Mouse (Mus musculus): Measurements from ENCODE around the gene Car10. TPM values are rescaled to one million over a fixed set of nuclear protein-coding genes. Genes with fewer than 3 reads are reported as not detected.

The Car10 gene
- polyA plus RNA-seq, 1 experiment from 2014 or later, result 0.13 TPM

GRCm38 (mm10) chr11:93550908-93551307 is 453.1 kb downstream of the Car10 start:
- WGBS, result 10% methylated on average over 3 of the region's 3 CpGs

GRCm38 (mm10) chr11:93559118-93559517 is 461.3 kb downstream of the Car10 start:
- no peak for ATAC-seq (ENCODE audit: insufficient read depth, low FRiP score)
- H3K9me3 ChIP-seq (replicated peaks; ENCODE audit: control insufficient read depth, low read length), result no peaks in the 10 kb centered on the region
- 76% methylated on average over 3 of the region's 3 CpGs for WGBS

More at GRCm38 (mm10) chr11:93550908-93551307, 453.1 kb downstream of the Car10 start:
- Histone ChIP-seq H3K27ac (ENCODE audit: low read length) (no peak overlapping the region), H3K4me3 (replicated peaks; ENCODE audit: low read length) (no peak overlapping the region), H3K36me3 (ENCODE audit: control insufficient read depth, insufficient read depth, low read length) (no peaks in the 10 kb centered on the region), H3K9me3 (replicated peaks; ENCODE audit: control insufficient read depth, low read length) (no peaks in the 10 kb centered on the region), H3K27me3 (ENCODE audit: control insufficient read depth, insufficient read depth, low read length) (no peaks in the 10 kb centered on the region), H3K4me1 (ENCODE audit: control insufficient read depth, insufficient read depth, low read length) (no peaks in the 10 kb centered on the region), H3K4me2 (ENCODE audit: low read depth, low read length) (no peak overlapping the region), H3K9ac (ENCODE audit: low read length) (no peak overlapping the region)
- ATAC-seq (ENCODE audit: insufficient read depth, low FRiP score), result no peak

GRCm38 (mm10) chr11:93560570-93560969 is 462.7 kb downstream of the Car10 start:
- Histone ChIP-seq H3K9ac (ENCODE audit: low read length) (no peak overlapping the region), H3K27ac (ENCODE audit: low read length) (no peak overlapping the region), H3K4me2 (ENCODE audit: low read depth, low read length) (no peak overlapping the region), H3K4me1 (ENCODE audit: control insufficient read depth, insufficient read depth, low read length) (no peaks in the 10 kb centered on the region), H3K4me3 (replicated peaks; ENCODE audit: low read length) (no peak overlapping the region), H3K27me3 (ENCODE audit: control insufficient read depth, insufficient read depth, low read length) (no peaks in the 10 kb centered on the region), H3K9me3 (replicated peaks; ENCODE audit: control insufficient read depth, low read length) (no peaks in the 10 kb centered on the region), H3K36me3 (ENCODE audit: control insufficient read depth, insufficient read depth, low read length) (no peaks in the 10 kb centered on the region)
- ATAC-seq (ENCODE audit: insufficient read depth, low FRiP score), result no peak
- WGBS, result 73% methylated on average over 7 of the region's 7 CpGs

More at GRCm38 (mm10) chr11:93559118-93559517, 461.3 kb downstream of the Car10 start:
- no peak overlapping the region for H3K9ac ChIP-seq (ENCODE audit: low read length)
- H3K4me1 ChIP-seq (ENCODE audit: control insufficient read depth, insufficient read depth, low read length), result no peaks in the 10 kb centered on the region
- H3K36me3 ChIP-seq (ENCODE audit: control insufficient read depth, insufficient read depth, low read length), result no peaks in the 10 kb centered on the region
- H3K4me3 ChIP-seq (replicated peaks; ENCODE audit: low read length), result no peak overlapping the region
- no peak overlapping the region for H3K4me2 ChIP-seq (ENCODE audit: low read depth, low read length)
- H3K27me3 ChIP-seq (ENCODE audit: control insufficient read depth, insufficient read depth, low read length), result no peaks in the 10 kb centered on the region
- H3K27ac ChIP-seq (ENCODE audit: low read length), result no peak overlapping the region

GRCm38 (mm10) chr11:93562330-93562865 is 464.6 kb downstream of the Car10 start:
- Histone ChIP-seq H3K9ac (ENCODE audit: low read length) (no peak overlapping the region), H3K36me3 (ENCODE audit: control insufficient read depth, insufficient read depth, low read length) (no peaks in the 10 kb centered on the region), H3K9me3 (replicated peaks; ENCODE audit: control insufficient read depth, low read length) (no peaks in the 10 kb centered on the region), H3K27me3 (ENCODE audit: control insufficient read depth, insufficient read depth, low read length) (no peaks in the 10 kb centered on the region), H3K4me3 (replicated peaks; ENCODE audit: low read length) (no peak overlapping the region), H3K4me2 (ENCODE audit: low read depth, low read length) (no peak overlapping the region), H3K4me1 (ENCODE audit: control insufficient read depth, insufficient read depth, low read length) (no peaks in the 10 kb centered on the region), H3K27ac (ENCODE audit: low read length) (no peak overlapping the region)
- ATAC-seq (ENCODE audit: insufficient read depth, low FRiP score), result no peak

- Histone ChIP-seq H3K4me3 (replicated peaks; ENCODE audit: low read length) (no peak overlapping the region), H3K9ac (ENCODE audit: low read length) (no peak overlapping the region), H3K36me3 (ENCODE audit: control insufficient read depth, insufficient read depth, low read length) (no peaks in the 10 kb centered on the region), H3K27me3 (ENCODE audit: control insufficient read depth, insufficient read depth, low read length) (no peaks in the 10 kb centered on the region), H3K4me2 (ENCODE audit: low read depth, low read length) (no peak overlapping the region), H3K4me1 (ENCODE audit: control insufficient read depth, insufficient read depth, low read length) (no peaks in the 10 kb centered on the region), H3K9me3 (replicated peaks; ENCODE audit: control insufficient read depth, low read length) (no peaks in the 10 kb centered on the region), H3K27ac (ENCODE audit: low read length) (no peak overlapping the region)
- 85% methylated on average over 3 of the region's 3 CpGs for WGBS
- no peak for ATAC-seq (ENCODE audit: insufficient read depth, low FRiP score)
Measured at GRCm38 (mm10) chr11:93565756-93566155, 467.9 kb downstream of the Car10 start.

- H3K36me3 ChIP-seq (ENCODE audit: control insufficient read depth, insufficient read depth, low read length), result no peaks in the 10 kb centered on the region
- WGBS, result 74% methylated on average over 11 of the region's 11 CpGs
- no peak overlapping the region for H3K9ac ChIP-seq (ENCODE audit: low read length)
- H3K4me1 ChIP-seq (ENCODE audit: control insufficient read depth, insufficient read depth, low read length), result no peaks in the 10 kb centered on the region
- ATAC-seq (ENCODE audit: insufficient read depth, low FRiP score), result no peak
- no peak overlapping the region for H3K4me3 ChIP-seq (replicated peaks; ENCODE audit: low read length)
- H3K27ac ChIP-seq (ENCODE audit: low read length), result no peak overlapping the region
- no peaks in the 10 kb centered on the region for H3K9me3 ChIP-seq (replicated peaks; ENCODE audit: control insufficient read depth, low read length)
- no peak overlapping the region for H3K4me2 ChIP-seq (ENCODE audit: low read depth, low read length)
- no peaks in the 10 kb centered on the region for H3K27me3 ChIP-seq (ENCODE audit: control insufficient read depth, insufficient read depth, low read length)
Measured at GRCm38 (mm10) chr11:93571917-93572641, 474.3 kb downstream of the Car10 start.

GRCm38 (mm10) chr11:93577441-93577840 is 479.6 kb downstream of the Car10 start:
- Histone ChIP-seq H3K27me3 (ENCODE audit: control insufficient read depth, insufficient read depth, low read length) (no peaks in the 10 kb centered on the region), H3K4me2 (ENCODE audit: low read depth, low read length) (no peak overlapping the region), H3K9ac (ENCODE audit: low read length) (no peak overlapping the region), H3K4me1 (ENCODE audit: control insufficient read depth, insufficient read depth, low read length) (no peaks in the 10 kb centered on the region), H3K4me3 (replicated peaks; ENCODE audit: low read length) (no peak overlapping the region), H3K36me3 (ENCODE audit: control insufficient read depth, insufficient read depth, low read length) (no peaks in the 10 kb centered on the region), H3K27ac (ENCODE audit: low read length) (no peak overlapping the region), H3K9me3 (replicated peaks; ENCODE audit: control insufficient read depth, low read length) (no peaks in the 10 kb centered on the region)
- 85% methylated on average over 2 of the region's 2 CpGs for WGBS
- no peak for ATAC-seq (ENCODE audit: insufficient read depth, low FRiP score)

GRCm38 (mm10) chr11:93579626-93580025 is 481.8 kb downstream of the Car10 start:
- Histone ChIP-seq H3K4me3 (replicated peaks; ENCODE audit: low read length) (no peak overlapping the region), H3K4me2 (ENCODE audit: low read depth, low read length) (no peak overlapping the region), H3K9me3 (replicated peaks; ENCODE audit: control insufficient read depth, low read length) (no peaks in the 10 kb centered on the region), H3K9ac (ENCODE audit: low read length) (no peak overlapping the region), H3K4me1 (ENCODE audit: control insufficient read depth, insufficient read depth, low read length) (no peaks in the 10 kb centered on the region), H3K27ac (ENCODE audit: low read length) (no peak overlapping the region), H3K36me3 (ENCODE audit: control insufficient read depth, insufficient read depth, low read length) (no peaks in the 10 kb centered on the region), H3K27me3 (ENCODE audit: control insufficient read depth, insufficient read depth, low read length) (no peaks in the 10 kb centered on the region)
- 81% methylated on average over 1 of the region's 1 CpGs for WGBS
- ATAC-seq (ENCODE audit: insufficient read depth, low FRiP score), result no peak

GRCm38 (mm10) chr11:93581326-93581725 is 483.5 kb downstream of the Car10 start:
- no peak for ATAC-seq (ENCODE audit: insufficient read depth, low FRiP score)
- H3K27ac ChIP-seq (ENCODE audit: low read length), result no peak overlapping the region
- no peak overlapping the region for H3K4me3 ChIP-seq (replicated peaks; ENCODE audit: low read length)
- H3K9ac ChIP-seq (ENCODE audit: low read length), result no peak overlapping the region
- no peaks in the 10 kb centered on the region for H3K27me3 ChIP-seq (ENCODE audit: control insufficient read depth, insufficient read depth, low read length)
- H3K36me3 ChIP-seq (ENCODE audit: control insufficient read depth, insufficient read depth, low read length), result no peaks in the 10 kb centered on the region
- H3K9me3 ChIP-seq (replicated peaks; ENCODE audit: control insufficient read depth, low read length), result no peaks in the 10 kb centered on the region
- H3K4me1 ChIP-seq (ENCODE audit: control insufficient read depth, insufficient read depth, low read length), result no peaks in the 10 kb centered on the region
- WGBS, result 41% methylated on average over 4 of the region's 4 CpGs
- H3K4me2 ChIP-seq (ENCODE audit: low read depth, low read length), result no peak overlapping the region

Measured in stomach, embryonic 16.5 days (tissue).